Mouse (Mus musculus) heart, postnatal 36 days (tissue): ENCODE data around the gene Nphp3. TPM values are rescaled to one million over a fixed set of nuclear protein-coding genes. Genes with fewer than 3 reads are reported as not detected.

Experiments
- DNase-seq, 2 experiments: peaks; one replicate each; pipeline ENCODE4 v3.0.0; 2021 to 2022
- intact Hi-C: fragments of 180-260 bp; cut with DNase I; formaldehyde crosslinking; loops from one replicate; pipeline ENCODE4 v1.15.1; 2025
- total RNA-seq, 2 experiments: library from RNA; stranded (reverse); gene quantifications; 2 replicates each; pipeline ENCODE4 v1.2.3; 2021

The Nphp3 gene
- 1 to 10 TPM; 1.6 to 2.7 TPM for total RNA-seq

- intact Hi-C loops: loop anchor here (1.0 to 5.0 kb wide), 3 partner anchors 61 to 800 kb away; partner anchors contain the start of genes Acad11, Cdv3, Srprb and Uba5
- DNase-seq: peak; percentile 99
Measured at GRCm38 (mm10) chr9:104001921-104002859, at the start of gene Nphp3. TSS of gene Nphp3 (plus strand) at chr9:104002544.

GRCm38 (mm10) chr9:103958722-103959121 is 43.6 kb upstream of the Nphp3 start:
- intact Hi-C loops: no loop called here
- no peak for DNase-seq

- intact Hi-C loops: no loop called here
Measured at GRCm38 (mm10) chr9:103959989-103960388, 42.4 kb upstream of the Nphp3 start.

GRCm38 (mm10) chr9:103996496-103996895 is 5.8 kb upstream of the Nphp3 start:
- DNase-seq: peak; percentile 38 to 48
- intact Hi-C loops: loop anchor here (1.0 kb wide), 4 partner anchors 234 to 506 kb away; no protein-coding TSS in a partner anchor

More at GRCm38 (mm10) chr9:103959989-103960388, 42.4 kb upstream of the Nphp3 start:
- no peak for DNase-seq

GRCm38 (mm10) chr9:104000601-104001000 is 1.7 kb upstream of the Nphp3 start:
- DNase-seq: no peak
- intact Hi-C loops: loop anchor here (5.0 kb wide), 2 partner anchors 633 to 798 kb away; partner anchors contain the start of genes Cdv3 and Srprb

GRCm38 (mm10) chr9:104002913-104003330 is 578 bp downstream of the Nphp3 start:
- intact Hi-C loops: loop anchor here (1.0 to 5.0 kb wide), 3 partner anchors 60 to 801 kb away; partner anchors contain the start of genes Acad11, Cdv3, Srprb and Uba5
- DNase-seq: peak in 1 of 2 experiments; percentile 65

GRCm38 (mm10) chr9:104014526-104014925 is 12.2 kb downstream of the Nphp3 start:
- no peak for DNase-seq
- intact Hi-C loops: no loop called here

- no peak for DNase-seq
- intact Hi-C loops: no loop called here
Measured at GRCm38 (mm10) chr9:104021026-104021425, 18.7 kb downstream of the Nphp3 start.

GRCm38 (mm10) chr9:104027186-104027585 is 24.8 kb downstream of the Nphp3 start:
- no peak for DNase-seq
- intact Hi-C loops: no loop called here

GRCm38 (mm10) chr9:104029861-104030260 is 27.5 kb downstream of the Nphp3 start:
- no peak for DNase-seq
- intact Hi-C loops: no loop called here

- DNase-seq: no peak
- intact Hi-C loops: no loop called here
Measured at GRCm38 (mm10) chr9:104034231-104034630, 31.9 kb downstream of the Nphp3 start.

- intact Hi-C loops: no loop called here
- no peak for DNase-seq
Measured at GRCm38 (mm10) chr9:104034718-104035117, 32.4 kb downstream of the Nphp3 start.

GRCm38 (mm10) chr9:104035261-104036015 is 33.1 kb downstream of the Nphp3 start:
- intact Hi-C loops: no loop called here
- DNase-seq: peak; percentile 66 to 80

GRCm38 (mm10) chr9:104038266-104038665 is 35.9 kb downstream of the Nphp3 start:
- intact Hi-C loops: no loop called here
- no peak for DNase-seq

- intact Hi-C loops: no loop called here
- DNase-seq: no peak
Measured at GRCm38 (mm10) chr9:104039031-104039695, 36.8 kb downstream of the Nphp3 start.

GRCm38 (mm10) chr9:104039742-104040141 is 37.4 kb downstream of the Nphp3 start:
- no peak for DNase-seq
- intact Hi-C loops: no loop called here

- no peak for DNase-seq
- intact Hi-C loops: no loop called here
Measured at GRCm38 (mm10) chr9:104040362-104040761, 38.0 kb downstream of the Nphp3 start, which contains the start of gene Gm28305. TSS of gene Gm28305 (plus strand) at chr9:104040662.

- intact Hi-C loops: no loop called here
- no peak for DNase-seq
Measured at GRCm38 (mm10) chr9:104043676-104044075, 41.3 kb downstream of the Nphp3 start.

- intact Hi-C loops: no loop called here
- DNase-seq: no peak
Measured at GRCm38 (mm10) chr9:104051028-104051427, 48.7 kb downstream of the Nphp3 start.
